Mouse (Mus musculus) testis, postnatal 14 days (tissue): ENCODE measurements around the gene Prelp.
"Not testable (repeated sequence)": the region's sequence is repeated elsewhere in the genome, so short reads cannot be mapped to it uniquely, and the experiment has no call there.

Experiments
- DNase-seq: peaks from one replicate; pipeline ENCODE4 v3.0.0; 2021; ENCODE audit warnings: low spot score

Prelp gene

GRCm38 (mm10) chr1:133921304-133921751 is at the start of gene Prelp:
Prelp (minus strand) TSS chr1:133921414.
- no peak for DNase-seq

GRCm38 (mm10) chr1:133969427-133969826 is 48.2 kb upstream of the Prelp start:
- no peak for DNase-seq

GRCm38 (mm10) chr1:133968788-133969325 is 47.6 kb upstream of the Prelp start:
- no peak for DNase-seq

GRCm38 (mm10) chr1:133967481-133968017 is 46.3 kb upstream of the Prelp start:
- DNase-seq: no peak

- DNase-seq: no peak
Observed at GRCm38 (mm10) chr1:133966044-133966443, 44.8 kb upstream of the Prelp start.

- no peak for DNase-seq
Observed at GRCm38 (mm10) chr1:133965298-133965697, 44.1 kb upstream of the Prelp start.

- no peak for DNase-seq
Observed at GRCm38 (mm10) chr1:133964742-133965141, 43.5 kb upstream of the Prelp start.

GRCm38 (mm10) chr1:133963578-133963977 is 42.4 kb upstream of the Prelp start:
- DNase-seq: not testable (repeated sequence)

- not testable (repeated sequence) for DNase-seq
Observed at GRCm38 (mm10) chr1:133963128-133963527, 41.9 kb upstream of the Prelp start.

GRCm38 (mm10) chr1:133961281-133962134 is 40.3 kb upstream of the Prelp start:
- peak; percentile 78 for DNase-seq

GRCm38 (mm10) chr1:133959521-133959920 is 38.3 kb upstream of the Prelp start:
- peak; percentile 45 for DNase-seq

- DNase-seq: no peak
Observed at GRCm38 (mm10) chr1:133954009-133954408, 32.8 kb upstream of the Prelp start.

GRCm38 (mm10) chr1:133953261-133953742 is 32.1 kb upstream of the Prelp start:
- DNase-seq: no peak

- DNase-seq: no peak
Observed at GRCm38 (mm10) chr1:133951598-133951997, 30.4 kb upstream of the Prelp start.

GRCm38 (mm10) chr1:133950061-133950782 is 29.0 kb upstream of the Prelp start:
- DNase-seq: no peak

GRCm38 (mm10) chr1:133945106-133945505 is 23.9 kb upstream of the Prelp start:
- DNase-seq: no peak

GRCm38 (mm10) chr1:133941904-133942303 is 20.7 kb upstream of the Prelp start:
- no peak for DNase-seq

- DNase-seq: no peak
Observed at GRCm38 (mm10) chr1:133941158-133941860, 20.1 kb upstream of the Prelp start.

GRCm38 (mm10) chr1:133940481-133941092 is 19.4 kb upstream of the Prelp start:
- DNase-seq: no peak

GRCm38 (mm10) chr1:133939708-133940107 is 18.5 kb upstream of the Prelp start:
- DNase-seq: no peak

GRCm38 (mm10) chr1:133936169-133936568 is 15.0 kb upstream of the Prelp start:
- no peak for DNase-seq
